Mouse (Mus musculus) brown adipose tissue, adult 24 weeks (tissue): ENCODE measurements around the gene Tbx21. TPM values are rescaled to one million over a fixed set of nuclear protein-coding genes. Genes with fewer than 3 reads are reported as not detected.
A peak's percentile ranks its signal among the peaks of the same experiment; 100 is the strongest.

Source experiments
- H3K27ac ChIP-seq: fragments of 200-500 bp; replicated peaks from 2 replicates; pipeline ENCODE4 v1.5.1; 2012; ENCODE audit warnings: low read depth, mild to moderate bottlenecking, low read length
- H3K4me1 ChIP-seq: fragments of 200-500 bp; 2 replicates; pipeline ENCODE4 v1.6.1; 2012; ENCODE audit warnings: low read length, mixed read lengths; ENCODE audit not compliant: control insufficient read depth, insufficient read depth, insufficient read length
- H3K4me3 ChIP-seq: fragments of 200-500 bp; 2 replicates; pipeline ENCODE4 v1.5.1; 2012; ENCODE audit warnings: low read depth, mild to moderate bottlenecking, low read length, moderate library complexity; ENCODE audit not compliant: insufficient read depth
- polyA plus RNA-seq: library from polyadenylated mRNA; stranded (reverse); fragments of >200 nt; gene quantifications from 2 replicates; pipeline ENCODE4 v1.2.4, GENCODE M21; 2012; ENCODE audit not compliant: missing spikeins, insufficient read depth, insufficient read length

The Tbx21 gene
- 0.75 and 1.1 TPM in 2 replicates for polyA plus RNA-seq

DNA sequence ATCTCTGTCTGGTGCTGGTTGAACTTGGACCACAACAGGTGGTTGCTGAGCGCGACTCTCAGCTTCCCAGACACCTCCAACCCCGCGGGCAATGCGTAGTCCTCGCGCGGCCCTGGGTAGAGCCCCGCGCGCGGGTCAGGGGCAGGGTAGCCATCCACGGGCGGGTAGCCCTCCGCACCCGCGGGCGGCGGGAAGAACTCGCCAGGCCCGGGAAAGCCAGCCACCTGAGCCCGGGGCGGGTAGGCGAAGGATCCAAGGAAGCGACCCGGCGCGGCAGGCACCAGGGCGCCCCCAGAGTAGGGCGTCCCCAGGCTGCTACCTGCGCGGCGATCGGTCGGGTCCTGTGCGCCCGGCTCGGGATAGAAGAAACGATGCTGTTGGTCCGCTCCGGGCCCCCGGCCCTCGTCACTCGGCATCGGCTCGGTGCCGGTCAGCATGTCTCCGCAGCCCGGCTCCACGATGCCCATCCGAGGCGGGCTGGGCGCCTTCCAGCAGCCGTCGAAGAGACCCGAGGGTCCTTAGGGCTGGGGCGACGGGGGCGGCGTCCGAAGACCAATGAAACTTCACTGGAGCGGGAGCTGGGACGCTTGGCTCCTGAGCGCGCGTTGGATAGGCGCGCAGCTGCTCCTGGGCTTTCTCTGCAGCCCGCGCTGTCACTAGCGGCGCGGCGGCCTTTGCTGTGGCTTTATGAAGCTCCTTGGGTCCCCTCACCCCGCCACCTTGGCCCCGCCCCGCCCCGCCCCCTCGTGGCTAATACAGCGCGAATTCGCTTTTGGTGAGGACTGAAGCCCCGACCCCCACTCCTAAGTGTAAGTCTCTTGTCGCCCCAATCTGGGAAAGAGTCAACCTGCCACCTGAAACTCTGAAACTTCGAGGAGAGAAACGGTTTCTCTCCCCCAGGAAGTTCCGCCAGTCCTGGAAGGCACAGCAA lies at the start of gene Tbx21:
TSS of gene Tbx21 (minus strand) at position 661 of the 931 bp plus-strand sequence.
- Histone ChIP-seq H3K4me3 (peak within 1 kb of the TSS; percentile 56), H3K27ac (no peak within 1 kb of the TSS), H3K4me1 (0 out of 2 replicates have a peak, but pooled peaks cover 5% of the 10 kb centered on the region)

- Histone ChIP-seq H3K4me1 (no peaks in the 10 kb centered on the region), H3K27ac (no peak overlapping the region), H3K4me3 (no peak overlapping the region)
Observed at GRCm38 (mm10) chr11:97160341-97160740, 45.2 kb upstream of the Tbx21 start.

- no peak overlapping the region for H3K27ac ChIP-seq
- H3K4me3 ChIP-seq = no peak overlapping the region
- peaks cover 6% of the 10 kb centered on the region for H3K4me1 ChIP-seq
Observed at GRCm38 (mm10) chr11:97156999-97157398, 41.9 kb upstream of the Tbx21 start.

DNA sequence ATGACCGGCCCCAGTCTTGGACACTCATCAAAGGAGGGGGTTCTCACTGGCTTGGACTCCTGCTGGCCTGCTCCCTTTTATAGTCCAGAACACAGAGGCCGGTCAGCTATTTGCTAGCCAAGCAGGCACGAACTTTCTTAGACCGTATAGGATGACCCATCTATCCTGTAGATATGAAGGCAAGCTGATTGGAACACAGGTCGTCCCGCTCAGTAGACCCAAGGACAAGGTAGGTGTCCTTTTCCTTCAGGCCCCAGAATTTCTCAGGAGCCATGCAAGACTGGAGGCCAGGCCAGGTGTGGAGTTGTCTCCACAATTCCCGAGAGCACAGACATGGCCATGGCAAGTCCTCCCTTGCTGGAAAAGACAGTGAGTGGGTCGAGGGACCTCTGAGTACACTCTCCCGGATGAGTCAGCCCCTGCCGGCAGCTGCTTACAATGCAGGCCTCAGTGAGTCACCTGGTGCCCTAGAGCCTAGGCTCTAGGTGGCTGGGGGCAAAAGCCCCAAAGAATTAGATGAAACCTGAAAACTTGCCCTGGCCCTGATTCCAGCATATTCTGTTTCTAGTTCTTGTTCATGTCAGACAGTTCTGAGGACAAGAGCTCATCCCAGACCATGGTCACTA lies 37.6 kb upstream of the Tbx21 start:
- Histone ChIP-seq H3K4me1 (peaks cover 12% of the 10 kb centered on the region), H3K27ac (no peak overlapping the region), H3K4me3 (peak overlapping the region; percentile 13; the same call in 1 of the 2 replicates)

GRCm38 (mm10) chr11:97152023-97152426 lies 36.9 kb upstream of the Tbx21 start:
- H3K4me1 ChIP-seq = peaks cover 12% of the 10 kb centered on the region
- peak overlapping the region; percentile 69 for H3K4me3 ChIP-seq
- H3K27ac ChIP-seq = peak overlapping the region; percentile 73

GRCm38 (mm10) chr11:97151343-97151801 lies 36.2 kb upstream of the Tbx21 start, which contains the start of gene Tbkbp1:
Tbkbp1 (minus strand) TSS chr11:97151495.
- H3K4me3 ChIP-seq = peak within 1 kb of the TSS; percentile 97
- H3K27ac ChIP-seq = peak within 1 kb of the TSS; percentile 93
- peaks cover 12% of the 10 kb centered on the region for H3K4me1 ChIP-seq

DNA sequence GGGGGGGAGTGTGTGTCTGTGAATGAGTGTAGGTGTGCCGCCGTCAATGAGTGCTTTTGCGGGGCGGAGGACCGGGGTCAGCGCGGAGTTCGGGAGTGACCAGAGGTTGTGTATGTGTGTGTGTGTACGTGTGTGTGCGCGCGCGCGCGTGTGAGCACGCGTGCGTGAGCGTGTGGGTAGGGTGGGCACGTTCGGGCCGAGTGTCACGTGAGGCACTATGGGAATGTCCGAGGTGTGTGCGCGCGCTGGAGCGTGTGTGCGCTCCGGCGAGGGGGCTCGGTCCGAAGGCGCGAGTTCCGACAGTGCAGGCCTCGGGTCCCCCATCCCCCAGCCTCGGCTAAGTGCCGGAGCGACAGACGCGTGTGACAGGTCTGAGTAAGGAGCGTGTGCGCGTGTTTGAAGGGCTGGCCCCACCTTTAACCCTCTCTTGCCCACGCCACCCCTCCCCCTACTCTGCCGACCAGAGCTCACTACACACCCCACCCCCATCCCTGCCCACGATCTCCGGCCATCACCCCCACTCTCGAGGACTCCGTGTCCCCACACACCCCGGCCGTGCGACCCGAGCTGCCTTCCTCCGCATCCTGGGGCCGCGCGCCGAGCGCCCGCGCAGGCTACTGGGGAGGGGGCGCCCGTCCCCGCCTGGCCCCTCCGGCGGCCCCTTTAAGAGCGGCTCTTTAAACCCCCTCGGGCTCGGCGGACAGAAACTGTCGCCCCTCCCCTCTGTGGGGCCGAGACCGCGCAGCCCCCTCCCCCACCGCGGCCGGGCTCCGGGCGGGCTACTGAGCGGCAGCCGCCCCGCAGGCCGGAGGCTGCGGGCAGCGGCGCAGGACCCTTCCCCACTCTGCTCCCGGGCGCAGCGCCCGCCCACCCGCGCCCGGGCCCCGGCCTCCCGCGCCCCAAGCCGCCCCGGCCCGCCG lies 35.5 kb upstream of the Tbx21 start:
- H3K27ac ChIP-seq = peak overlapping the region; percentile 93

GRCm38 (mm10) chr11:97149995-97150410 lies 34.9 kb upstream of the Tbx21 start:
- peak overlapping the region; percentile 97 for H3K4me3 ChIP-seq
- H3K27ac ChIP-seq = peak overlapping the region; percentile 98
- H3K4me1 ChIP-seq = peaks cover 12% of the 10 kb centered on the region

More for the DNA sequence above, 35.5 kb upstream of the Tbx21 start:
- Histone ChIP-seq H3K4me1 (peaks cover 12% of the 10 kb centered on the region), H3K4me3 (peak overlapping the region; percentile 97)

DNA sequence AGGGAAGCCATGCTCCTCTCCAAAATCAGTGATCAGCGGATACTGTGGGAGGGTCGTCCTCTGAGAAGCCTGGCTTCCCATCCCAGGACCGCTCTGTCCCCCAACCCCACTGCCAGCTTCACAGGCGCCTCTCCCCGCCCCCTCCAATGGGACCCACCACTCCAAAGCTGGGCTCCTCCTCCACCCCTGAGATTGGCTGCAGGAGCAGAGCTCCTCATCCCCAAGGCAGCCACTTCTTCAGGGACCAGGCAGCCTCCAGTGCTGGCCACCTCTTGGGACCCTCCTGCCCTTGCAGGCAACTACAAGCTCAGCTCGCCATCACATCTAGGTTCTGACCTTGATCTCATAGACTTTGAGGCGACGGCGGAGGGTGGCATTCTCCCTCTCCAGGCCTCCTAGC lies 33.9 kb upstream of the Tbx21 start:
- H3K27ac ChIP-seq = peak overlapping the region; percentile 98
- H3K4me3 ChIP-seq = peak overlapping the region; percentile 97
- H3K4me1 ChIP-seq = peaks cover 12% of the 10 kb centered on the region

DNA sequence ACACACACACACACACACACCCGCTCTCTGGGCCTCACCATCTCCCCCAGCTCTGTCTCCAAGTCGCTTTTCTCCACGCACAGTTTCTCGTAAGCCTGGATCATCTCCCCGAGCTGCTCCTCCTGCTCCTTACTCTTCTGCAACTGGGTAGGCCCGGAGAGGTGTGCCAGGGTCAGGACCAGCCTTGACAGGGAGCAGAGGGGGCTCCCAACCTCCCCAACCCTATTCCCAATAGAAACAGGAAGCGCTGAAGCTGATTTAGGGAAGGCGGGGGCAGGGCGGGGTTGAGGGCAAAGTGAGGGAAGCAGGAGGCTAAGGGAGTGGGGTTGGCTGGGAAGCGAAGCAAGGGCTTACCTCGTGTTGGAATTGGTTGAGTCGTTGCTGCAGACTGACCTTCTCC lies 33.5 kb upstream of the Tbx21 start:
- 0 out of 2 replicates have a peak overlapping the region, but pooled peaks have one; percentile 7 for H3K27ac ChIP-seq
- peaks cover 12% of the 10 kb centered on the region for H3K4me1 ChIP-seq
- peak overlapping the region; percentile 97 for H3K4me3 ChIP-seq

- H3K4me1 ChIP-seq = peaks cover 7% of the 10 kb centered on the region
Observed at GRCm38 (mm10) chr11:97147333-97147732, 32.2 kb upstream of the Tbx21 start.

GRCm38 (mm10) chr11:97146724-97147123 lies 31.6 kb upstream of the Tbx21 start:
- peaks cover 10% of the 10 kb centered on the region for H3K4me1 ChIP-seq
- H3K27ac ChIP-seq = no peak overlapping the region
- no peak overlapping the region for H3K4me3 ChIP-seq

More at GRCm38 (mm10) chr11:97147333-97147732, 32.2 kb upstream of the Tbx21 start:
- no peak overlapping the region for H3K27ac ChIP-seq
- no peak overlapping the region for H3K4me3 ChIP-seq

- no peak overlapping the region for H3K4me3 ChIP-seq
- H3K27ac ChIP-seq = no peak overlapping the region
- H3K4me1 ChIP-seq = peaks cover 11% of the 10 kb centered on the region
Observed at GRCm38 (mm10) chr11:97145951-97146350, 30.8 kb upstream of the Tbx21 start.

DNA sequence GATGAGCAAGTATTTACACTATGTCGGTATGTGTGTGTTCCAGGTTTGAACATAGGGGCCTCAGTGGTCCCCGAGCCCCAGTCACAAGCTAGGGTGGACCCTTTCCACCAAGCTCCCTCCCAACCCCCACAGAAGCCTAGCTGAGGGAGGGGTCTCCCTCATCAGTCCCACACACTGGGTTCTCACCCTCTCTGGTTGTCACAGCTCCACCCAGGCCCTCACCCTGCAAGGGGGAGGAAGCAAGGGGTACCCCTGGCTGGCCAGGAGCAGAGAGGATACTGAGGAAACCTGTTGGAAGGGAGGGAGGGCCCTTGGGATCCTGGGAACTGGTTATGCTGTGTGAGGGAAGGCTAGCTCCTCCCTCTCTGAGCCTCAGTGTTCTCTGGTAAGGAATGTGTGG lies 30.2 kb upstream of the Tbx21 start:
- no peak overlapping the region for H3K27ac ChIP-seq
- H3K4me3 ChIP-seq = no peak overlapping the region
- peaks cover 12% of the 10 kb centered on the region for H3K4me1 ChIP-seq
